Mouse (Mus musculus) forebrain, embryonic 14.5 days (tissue): ENCODE measurements at regions not wholly inside any gene's neighbourhood (a gene's known extent, or its start where the extent isn't known, plus 50 kb on each side); places are given as distances from the start of the nearest gene placed in this dataset.
A peak's percentile ranks its signal among the peaks of the same experiment; 100 is the strongest.

Experiments used
- ATAC-seq: fragments of 200-750 bp; cut with Nextera tagmentation; 2 replicates; pipeline ENCODE4 v1.8.0; 2017; ENCODE audit warnings: mild to moderate bottlenecking, moderate library complexity
- DNase-seq: peaks from one replicate; pipeline ENCODE4 v3.0.0-alpha.2; 2015; ENCODE audit warnings: low spot score
- H3K27ac ChIP-seq: fragments of 300-500 bp; sonication (generic); 2 replicates; pipeline ENCODE4 v1.5.1; 2014; ENCODE audit warnings: low read depth, mild to moderate bottlenecking, control low read depth, low read length, moderate library complexity
- H3K27me3 ChIP-seq: fragments of 300-500 bp; sonication (generic); replicated peaks from 2 replicates; pipeline ENCODE4 v1.6.1; 2014; ENCODE audit warnings: low read length, control low read depth, mixed read lengths; ENCODE audit not compliant: control insufficient read depth, insufficient read depth
- H3K36me3 ChIP-seq: fragments of 300-500 bp; sonication (generic); 2 replicates; pipeline ENCODE4 v1.6.1; 2014; ENCODE audit warnings: low read length, control low read depth; ENCODE audit not compliant: control insufficient read depth, insufficient read depth
- H3K4me1 ChIP-seq: fragments of 300-500 bp; sonication (generic); 2 replicates; pipeline ENCODE4 v1.6.1; 2014; ENCODE audit warnings: antibody characterized with exemption, low read length, control low read depth; ENCODE audit not compliant: control insufficient read depth, insufficient read depth
- H3K4me2 ChIP-seq: fragments of 300-500 bp; sonication (generic); 2 replicates; pipeline ENCODE4 v1.6.1; 2014; ENCODE audit warnings: mild to moderate bottlenecking, control low read depth, low read length
- H3K4me3 ChIP-seq: fragments of 300-500 bp; sonication (generic); 2 replicates; pipeline ENCODE4 v1.5.1; 2014; ENCODE audit warnings: low read depth, low read length, control low read depth
- H3K9ac ChIP-seq: fragments of 300-500 bp; sonication (generic); 2 replicates; pipeline ENCODE4 v1.6.1; 2014; ENCODE audit warnings: mild to moderate bottlenecking, low read length, control low read depth, moderate library complexity
- H3K9me3 ChIP-seq: fragments of 300-500 bp; sonication (generic); replicated peaks from 2 replicates; pipeline ENCODE4 v1.6.1; 2016; ENCODE audit warnings: low read length, control low read depth, mixed read lengths; ENCODE audit not compliant: control insufficient read depth
- WGBS: fragments of 180-500 bp; shearing (Covaris S2); extraction: QIAGEN DNeasy Blood & Tissue Kit; methylation state at CpG from one replicate; pipeline ENCODE4 v1.1.7; 2014; 5-methylcytosine and 5-hydroxymethylcytosine counted together

DNA sequence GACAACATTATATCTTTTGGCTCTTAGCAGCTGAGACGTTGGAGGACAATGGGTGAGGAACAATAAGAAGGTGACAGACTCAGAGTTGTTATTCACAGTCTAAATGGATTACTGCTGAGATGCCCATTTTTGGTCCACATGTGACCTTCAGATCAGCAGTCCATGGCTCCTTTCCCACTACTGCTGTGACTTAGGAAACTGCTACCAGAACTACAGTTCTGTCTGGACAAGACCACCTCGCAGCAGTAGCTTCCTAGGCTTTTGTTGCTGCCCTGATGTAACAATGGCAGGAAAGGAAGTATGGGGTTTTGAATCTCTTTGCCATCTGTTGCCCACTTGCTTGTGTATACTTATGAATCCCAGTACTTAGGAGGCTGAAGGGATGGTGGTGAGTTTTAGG, 135.6 kb upstream of the Pls3 start:
- H3K9me3 ChIP-seq = no peaks in the 10 kb centered on the region
- H3K36me3 ChIP-seq = no peaks in the 10 kb centered on the region
- no peak overlapping the region for H3K4me2 ChIP-seq
- DNase-seq (no peak), ATAC-seq (no peak)
- H3K27me3 ChIP-seq = no peaks in the 10 kb centered on the region
- H3K27ac ChIP-seq = no peak overlapping the region
- WGBS = 56% methylated on average over 2 of the region's 2 CpGs
- H3K9ac ChIP-seq = no peak overlapping the region
- no peaks in the 10 kb centered on the region for H3K4me1 ChIP-seq
- H3K4me3 ChIP-seq = no peak overlapping the region

DNA sequence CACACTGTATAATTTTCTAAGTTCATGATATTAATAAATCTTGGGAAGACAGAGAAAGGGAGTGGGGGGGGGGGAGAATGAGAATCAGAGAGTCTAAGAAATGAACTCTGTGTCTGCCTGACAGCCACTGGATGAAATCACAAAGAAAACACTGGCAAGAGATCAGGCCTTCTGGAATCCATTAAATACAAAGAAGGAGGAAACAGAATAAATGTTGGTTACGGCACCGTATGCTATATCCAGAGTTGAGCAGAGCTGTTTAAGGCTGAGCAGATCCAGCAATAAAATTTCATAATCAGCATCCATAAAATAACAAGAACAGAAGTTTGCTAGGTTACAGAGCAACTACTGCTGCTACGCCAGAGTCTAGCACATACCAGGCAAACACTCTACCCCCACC, 103.6 kb upstream of the Pls3 start:
- Histone ChIP-seq H3K9me3 (no peaks in the 10 kb centered on the region), H3K4me3 (no peak overlapping the region), H3K27ac (no peak overlapping the region), H3K36me3 (no peaks in the 10 kb centered on the region), H3K4me2 (no peak overlapping the region), H3K9ac (no peak overlapping the region), H3K27me3 (no peaks in the 10 kb centered on the region), H3K4me1 (no peaks in the 10 kb centered on the region)
- 91% methylated on average over 3 of the region's 3 CpGs for WGBS
- ATAC-seq = no peak
- DNase-seq = no peak

DNA sequence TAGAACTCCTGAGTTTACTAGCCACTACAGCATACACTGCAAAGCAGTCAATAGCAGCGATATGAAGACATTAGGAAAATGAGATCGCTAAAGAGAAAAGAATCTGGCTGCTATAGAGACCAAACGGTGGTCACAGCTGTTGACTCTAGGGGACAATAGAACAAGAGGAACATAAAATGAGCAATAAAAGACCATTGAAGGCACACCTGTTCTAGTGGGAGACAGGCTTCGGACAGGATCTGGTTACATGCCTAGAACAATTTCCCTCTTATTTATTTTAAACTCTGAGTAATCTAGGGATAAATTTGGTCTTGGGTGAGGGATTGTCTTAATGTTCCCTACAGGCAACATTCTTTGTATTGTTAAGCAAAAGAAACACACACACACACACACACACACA, 99.7 kb upstream of the Pls3 start:
- 49% methylated on average over 4 of the region's 4 CpGs for WGBS
- H3K4me2 ChIP-seq = no peak overlapping the region
- no peak overlapping the region for H3K27ac ChIP-seq
- no peak overlapping the region for H3K4me3 ChIP-seq
- H3K27me3 ChIP-seq = no peaks in the 10 kb centered on the region
- no peaks in the 10 kb centered on the region for H3K36me3 ChIP-seq
- DNase-seq (no peak), ATAC-seq (no peak)
- no peaks in the 10 kb centered on the region for H3K4me1 ChIP-seq
- H3K9me3 ChIP-seq = no peaks in the 10 kb centered on the region
- no peak overlapping the region for H3K9ac ChIP-seq

DNA sequence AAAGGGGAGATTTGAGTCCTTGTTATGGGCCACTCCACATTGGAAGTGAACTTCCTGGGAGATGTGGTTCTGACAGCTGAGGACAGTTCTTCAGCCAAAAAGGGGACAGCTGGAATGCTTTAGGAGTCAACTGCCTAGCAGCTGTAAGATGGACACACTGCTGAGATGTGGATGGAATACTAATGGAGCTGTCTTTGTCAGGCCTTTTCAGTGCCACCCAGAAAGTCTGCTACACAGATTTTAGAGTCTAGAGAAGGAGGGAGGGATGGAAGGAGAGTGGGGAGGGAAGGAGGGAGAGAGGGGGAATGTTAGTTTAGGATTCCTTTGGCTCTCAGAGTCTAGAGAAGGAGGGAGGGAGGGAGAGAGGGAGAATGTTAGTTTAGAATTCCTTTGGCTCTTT, 74.7 kb upstream of the Pls3 start:
- no peak overlapping the region for H3K27ac ChIP-seq
- peak; percentile 18 for DNase-seq

DNA sequence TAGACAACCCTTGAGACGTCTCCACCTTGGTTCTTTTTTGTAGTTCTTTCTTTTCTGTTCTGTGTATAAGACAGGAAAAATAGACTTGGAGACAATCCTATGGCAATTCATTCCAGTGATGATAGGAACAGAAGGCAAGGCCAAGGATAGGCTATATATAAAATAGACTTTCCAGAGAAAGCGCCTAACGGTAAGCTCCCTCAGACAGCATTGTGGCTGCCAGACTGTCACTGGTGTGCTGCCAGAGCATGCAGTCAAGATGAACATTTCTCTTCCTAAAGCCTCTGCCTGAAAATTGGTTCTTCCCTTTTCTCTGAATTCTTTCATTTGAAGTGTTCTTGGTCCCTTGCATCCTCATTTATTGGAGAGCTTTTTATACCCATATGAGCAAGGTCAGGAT, 53.9 kb upstream of the Pls3 start:
- Histone ChIP-seq H3K27ac (no peak overlapping the region), H3K36me3 (no peaks in the 10 kb centered on the region), H3K4me3 (no peak overlapping the region), H3K4me1 (no peaks in the 10 kb centered on the region), H3K9ac (no peak overlapping the region), H3K9me3 (no peaks in the 10 kb centered on the region), H3K27me3 (no peaks in the 10 kb centered on the region), H3K4me2 (no peak overlapping the region)
- 83% methylated on average over 3 of the region's 3 CpGs for WGBS
- ATAC-seq (no peak), DNase-seq (no peak)

More for the DNA sequence above, 74.7 kb upstream of the Pls3 start:
- no peak overlapping the region for H3K4me2 ChIP-seq
- no peaks in the 10 kb centered on the region for H3K27me3 ChIP-seq
- no peak overlapping the region for H3K4me3 ChIP-seq
- no peaks in the 10 kb centered on the region for H3K4me1 ChIP-seq
- H3K9me3 ChIP-seq = no peaks in the 10 kb centered on the region
- ATAC-seq = no peak
- H3K9ac ChIP-seq = no peak overlapping the region
- no peaks in the 10 kb centered on the region for H3K36me3 ChIP-seq
